Mouse (Mus musculus) cerebellum, postnatal 36 days (tissue): ENCODE data around the gene Setx.

Experiments used
- DNase-seq, 2 experiments: peaks; one replicate each; pipeline ENCODE4 v3.0.0; 2021 to 2022; ENCODE audit warnings: mixed read lengths in 2 of 2

The Setx gene

GRCm38 (mm10) chr2:29151941-29152340 is 28.0 kb downstream of the Setx start:
- DNase-seq, result no peak

GRCm38 (mm10) chr2:29168067-29168466 is 44.1 kb downstream of the Setx start:
- no peak for DNase-seq

GRCm38 (mm10) chr2:29174887-29175286 is 50.9 kb downstream of the Setx start:
- no peak for DNase-seq

- no peak for DNase-seq
These were observed 55.8 kb downstream of the Setx start for GRCm38 (mm10) chr2:29179810-29180209.

- no peak for DNase-seq
These were observed 57.1 kb downstream of the Setx start for GRCm38 (mm10) chr2:29181111-29181510.

- no peak for DNase-seq
These were observed 59.4 kb downstream of the Setx start for GRCm38 (mm10) chr2:29183266-29183924.

- DNase-seq, result no peak
These were observed 62.2 kb downstream of the Setx start for GRCm38 (mm10) chr2:29186209-29186608.

- DNase-seq, result no peak
These were observed 66.4 kb downstream of the Setx start for GRCm38 (mm10) chr2:29190392-29190791.

- DNase-seq, result no peak
These were observed 67.5 kb downstream of the Setx start for GRCm38 (mm10) chr2:29191216-29192215.

- DNase-seq, result no peak
These were observed 68.8 kb downstream of the Setx start for GRCm38 (mm10) chr2:29192629-29193278.

GRCm38 (mm10) chr2:29193819-29194546 is 70.0 kb downstream of the Setx start:
- no peak for DNase-seq

GRCm38 (mm10) chr2:29194547-29195463 is 70.8 kb downstream of the Setx start:
- DNase-seq, result peak; percentile 92

GRCm38 (mm10) chr2:29196844-29197243 is 72.9 kb downstream of the Setx start:
- DNase-seq, result no peak

GRCm38 (mm10) chr2:29198446-29198845 is 74.5 kb downstream of the Setx start:
- no peak for DNase-seq

- DNase-seq, result peak; percentile 70 to 76
These were observed 75.9 kb downstream of the Setx start for GRCm38 (mm10) chr2:29199909-29200308.

- no peak for DNase-seq
These were observed 77.4 kb downstream of the Setx start for GRCm38 (mm10) chr2:29201223-29201955.

GRCm38 (mm10) chr2:29206156-29206555 is 82.2 kb downstream of the Setx start:
- no peak for DNase-seq

GRCm38 (mm10) chr2:29216286-29217012 is 92.5 kb downstream of the Setx start:
- DNase-seq, result peak; percentile 85 to 88

GRCm38 (mm10) chr2:29217042-29217441 is 93.1 kb downstream of the Setx start:
- DNase-seq, result peak in 1 of 2 experiments; percentile 43

GRCm38 (mm10) chr2:29217897-29218296 is 93.9 kb downstream of the Setx start:
- peak; percentile 97 to 98 for DNase-seq
